Mouse (Mus musculus) 416B (cell line): ENCODE measurements at regions not wholly inside any gene's neighbourhood (a gene's known extent, or its start where the extent isn't known, plus 50 kb on each side); places are given as distances from the start of the nearest gene placed in this dataset.
"Not testable (repeated sequence)": the region's sequence is repeated elsewhere in the genome, so short reads cannot be mapped to it uniquely, and the experiment has no call there.

Experiments used
- DNase-seq: peaks from one replicate; pipeline ENCODE4 v3.0.0; 2011; ENCODE audit warnings: low read depth

GRCm38 (mm10) chr10:85242701-85243100 lies 57.8 kb upstream of the Cry1 start:
- DNase-seq: no peak

GRCm38 (mm10) chr10:85243556-85243955 lies 58.7 kb upstream of the Cry1 start:
- no peak for DNase-seq

GRCm38 (mm10) chr10:85265746-85266145 lies 80.9 kb upstream of the Cry1 start:
- no peak for DNase-seq

GRCm38 (mm10) chr10:85266148-85266547 lies 81.3 kb upstream of the Cry1 start:
- DNase-seq: peak; percentile 11

GRCm38 (mm10) chr10:85266796-85267195 lies 81.9 kb upstream of the Cry1 start:
- peak; percentile 3 for DNase-seq

- DNase-seq: no peak
These were observed 85.3 kb upstream of the Cry1 start for GRCm38 (mm10) chr10:85270209-85270608.

GRCm38 (mm10) chr10:85276793-85277192 lies 91.9 kb upstream of the Cry1 start:
- DNase-seq: no peak

- DNase-seq: no peak
These were observed 94.7 kb upstream of the Btbd11 start for GRCm38 (mm10) chr10:85291733-85292476.

GRCm38 (mm10) chr10:85292477-85292855 lies 94.1 kb upstream of the Btbd11 start:
- no peak for DNase-seq

- no peak for DNase-seq
These were observed 93.4 kb upstream of the Btbd11 start for GRCm38 (mm10) chr10:85293071-85293783.

- DNase-seq: no peak
These were observed 91.3 kb upstream of the Btbd11 start for GRCm38 (mm10) chr10:85295133-85295887.

GRCm38 (mm10) chr10:85311781-85312180 lies 74.8 kb upstream of the Btbd11 start:
- no peak for DNase-seq

- not testable (repeated sequence) for DNase-seq
These were observed 73.3 kb upstream of the Btbd11 start for GRCm38 (mm10) chr10:85313331-85313730.

GRCm38 (mm10) chr10:85320971-85321370 lies 65.6 kb upstream of the Btbd11 start:
- no peak for DNase-seq

GRCm38 (mm10) chr10:85322280-85322679 lies 64.3 kb upstream of the Btbd11 start:
- DNase-seq: no peak

- DNase-seq: no peak
These were observed 57.2 kb upstream of the Btbd11 start for GRCm38 (mm10) chr10:85329382-85329781.

- DNase-seq: no peak
These were observed 55.5 kb upstream of the Btbd11 start for GRCm38 (mm10) chr10:85330938-85331691.
